Mouse (Mus musculus) kidney, adult 2 months (tissue): ENCODE results near the gene Lrrn2.

Experiments
- CTCF ChIP-seq: fragments of 200-500 bp; conservative IDR thresholded peaks from 2 replicates; pipeline ENCODE4 v1.5.1; 2011; ENCODE audit warnings: low read depth, mild to moderate bottlenecking, control low read depth, low read length, moderate library complexity, mixed read lengths; ENCODE audit not compliant: insufficient read depth, insufficient read length
- POLR2A ChIP-seq: fragments of 200-500 bp; IDR thresholded peaks from one replicate; pipeline ENCODE4 v1.6.1; 2011; ENCODE audit warnings: low read depth, low read length, control low read depth

DNA sequence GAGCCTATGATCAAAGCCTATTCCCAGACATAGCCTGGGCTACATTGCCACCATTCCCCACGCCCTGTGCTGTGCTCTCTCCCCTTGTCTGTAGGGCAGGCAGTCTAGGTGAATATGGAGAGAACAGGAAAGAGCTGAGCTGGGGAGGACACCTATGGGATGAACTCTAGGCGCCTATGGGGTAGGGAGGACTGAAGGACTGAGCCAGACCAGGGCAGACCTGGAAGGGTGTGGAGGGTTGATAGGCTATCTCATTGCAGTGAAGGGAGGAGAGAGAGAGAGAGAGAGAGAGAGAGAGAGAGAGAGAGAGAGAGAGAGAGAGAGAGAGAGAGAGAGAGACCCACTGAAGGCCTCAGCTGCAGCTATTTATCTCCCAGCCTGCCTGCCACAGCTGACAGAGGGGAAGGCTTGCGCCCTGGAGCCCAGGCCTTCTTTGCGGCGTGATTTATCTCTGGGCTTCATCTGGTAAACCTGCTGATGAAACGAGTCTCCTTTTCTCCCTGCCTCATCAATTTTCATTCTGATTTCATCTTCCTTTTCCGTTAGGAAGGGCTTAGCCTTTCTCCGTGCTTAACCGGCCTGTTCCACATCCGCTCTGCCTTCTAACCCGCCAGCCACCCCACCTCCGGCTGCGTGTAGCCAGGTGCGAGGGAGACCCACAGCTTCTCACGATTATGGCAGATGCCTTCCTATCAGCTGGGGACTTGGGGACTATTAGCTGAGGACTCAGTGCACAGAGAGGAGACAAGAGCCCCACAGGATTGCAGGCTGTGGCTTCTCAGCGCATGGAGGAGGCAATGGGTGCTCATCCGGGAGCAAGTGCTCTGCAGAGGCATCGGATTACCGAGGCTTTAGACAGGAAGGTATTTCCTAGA, 48.2 kb downstream of the Lrrn2 start:
- TF ChIP-seq CTCF: no peak
- no peak for TF ChIP-seq POLR2A
